Mouse (Mus musculus): ENCODE data around the gene Cyp2c37. TPM values are rescaled to one million over a fixed set of nuclear protein-coding genes. Genes with fewer than 3 reads are reported as not detected.
"Not testable (repeated sequence)": the region's sequence is repeated elsewhere in the genome, so short reads cannot be mapped to it uniquely, and the experiment has no call there.

The Cyp2c37 gene
- total RNA-seq (2017), result not detected in 3 replicates

DNA sequence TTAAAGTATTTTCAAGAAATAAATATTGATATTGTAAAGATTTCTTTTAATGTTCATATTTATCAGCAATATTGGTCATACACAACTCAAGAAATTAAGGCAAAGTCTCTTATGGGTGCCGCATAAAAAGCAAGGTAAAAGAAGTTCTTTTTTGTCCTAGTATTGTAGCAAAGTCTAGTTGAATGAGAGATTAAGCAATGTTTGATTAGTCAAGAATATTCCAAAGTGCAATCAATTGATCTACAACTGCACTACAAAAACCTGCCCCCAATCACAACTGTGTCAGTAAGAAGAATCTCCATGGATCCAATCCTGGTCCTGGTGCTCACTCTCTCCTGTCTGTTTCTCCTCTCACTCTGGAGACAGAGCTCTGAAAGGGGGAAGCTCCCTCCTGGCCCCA, at the start of gene Cyp2c37:
Gene Cyp2c37 (plus strand): TSS at position 285 of the 400 bp plus-strand sequence.
- not testable (repeated sequence) for ATAC-seq (replicated peaks; ENCODE audit: insufficient number of reproducible peaks, low FRiP score, low TSS enrichment, poor library complexity, severe bottlenecking)

DNA sequence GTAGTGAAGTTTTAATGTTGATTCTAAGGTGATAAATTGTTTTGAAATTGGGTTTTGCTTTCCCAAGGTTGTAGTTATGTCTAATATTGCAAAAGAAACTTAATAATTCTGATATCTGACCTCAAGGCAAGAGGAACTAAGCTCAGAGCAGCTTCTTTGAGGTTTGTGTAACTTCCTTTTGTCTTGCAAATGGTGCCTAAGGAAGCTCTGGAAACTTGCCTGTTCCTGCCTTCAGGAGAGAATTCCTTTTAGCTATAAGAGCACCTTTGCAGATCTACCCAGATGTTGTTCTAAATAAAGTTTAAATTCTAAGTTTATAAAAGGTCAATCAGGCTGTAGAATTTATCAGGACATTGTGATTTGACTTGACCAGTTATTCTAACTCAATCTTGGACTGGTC, 31.4 kb upstream of the Cyp2c37 start:
- ATAC-seq (replicated peaks; ENCODE audit: insufficient number of reproducible peaks, low FRiP score, low TSS enrichment, poor library complexity, severe bottlenecking), result not testable (repeated sequence)

DNA sequence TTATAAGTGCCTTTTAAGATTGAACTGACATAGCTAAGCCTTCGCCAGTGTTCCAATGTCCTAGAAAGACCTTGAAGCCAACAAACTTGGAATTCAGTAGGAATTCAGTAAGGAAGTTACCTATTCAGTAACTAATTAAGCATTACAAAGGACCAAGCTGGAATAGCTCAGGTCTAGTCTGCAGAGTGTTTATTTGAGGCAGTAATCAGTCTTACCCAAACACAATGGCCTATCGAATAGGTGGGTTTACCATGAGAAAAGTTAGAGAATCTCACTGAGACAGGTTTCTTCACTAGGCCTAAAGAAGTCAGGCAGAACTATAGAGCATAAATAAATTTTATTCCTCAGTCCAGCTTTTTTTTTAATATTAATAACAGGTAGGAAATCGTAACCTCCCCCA, 21.1 kb upstream of the Cyp2c37 start:
- ATAC-seq (replicated peaks; ENCODE audit: insufficient number of reproducible peaks, low FRiP score, low TSS enrichment, poor library complexity, severe bottlenecking), result not testable (repeated sequence)

DNA sequence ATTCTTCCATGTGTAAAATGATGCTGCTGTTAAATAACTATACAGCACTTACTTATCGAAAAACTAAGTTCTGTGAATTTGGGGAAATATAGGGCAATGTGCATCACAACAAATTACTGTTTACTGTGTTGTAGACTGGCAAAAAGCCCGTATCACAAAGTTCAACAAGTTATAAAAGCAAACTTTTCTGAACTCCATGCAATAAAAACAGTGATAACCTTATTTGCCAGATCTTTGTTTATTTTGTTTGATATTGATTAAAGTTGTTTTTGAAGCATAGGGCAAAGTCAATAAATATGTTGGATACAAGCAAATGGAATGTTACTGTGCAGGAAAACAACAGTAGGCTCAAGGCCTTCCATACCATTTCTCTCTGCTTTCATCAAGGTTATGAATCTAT, 2.8 kb upstream of the Cyp2c37 start:
- ATAC-seq (replicated peaks; ENCODE audit: insufficient number of reproducible peaks, low FRiP score, low TSS enrichment, poor library complexity, severe bottlenecking), result no peak

Other genes starting within 250 kb of the Cyp2c37 start
- gene Cyp2c40, start 179.6 kb upstream of the Cyp2c37 start, total RNA-seq (2017), result not detected in 3 replicates
- not detected in 3 replicates for gene Cyp2c69, start 105.6 kb upstream of the Cyp2c37 start, total RNA-seq (2017)
- gene Cyp2c54, start 81.4 kb downstream of the Cyp2c37 start, total RNA-seq (2017), result not detected in 3 replicates
- not detected in 3 replicates for gene Cyp2c50, start 97.3 kb downstream of the Cyp2c37 start, total RNA-seq (2017)
- not detected in 3 replicates for gene Cyp2c70, start 194.9 kb downstream of the Cyp2c37 start, total RNA-seq (2017)

Data from monocyte, adult 5-6 weeks (primary cell).